Mouse (Mus musculus): Measurements from ENCODE around the gene Adgrv1.

DNA sequence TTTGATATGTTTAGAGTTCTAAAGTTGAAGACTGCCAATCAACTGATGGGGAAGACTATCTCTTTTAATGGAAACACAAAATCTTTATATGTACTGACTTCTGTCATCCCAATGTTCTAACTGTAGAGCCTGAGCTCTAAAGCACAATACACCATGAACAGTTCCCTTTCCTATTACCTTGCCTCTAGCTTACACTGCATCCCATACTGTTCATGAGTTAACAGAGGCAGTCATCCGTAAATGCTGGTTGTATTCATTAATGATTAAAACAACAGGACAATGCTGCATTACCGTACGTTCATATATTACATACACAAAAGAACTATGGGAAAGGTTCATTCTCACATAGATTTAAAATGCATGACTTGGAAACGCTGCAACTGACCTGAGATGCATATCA lies 251.1 kb downstream of the Adgrv1 start:
- TF ChIP-seq CTCF (IDR thresholded peaks at IDR 0.05) (no peak), EP300 (IDR thresholded peaks at IDR 0.05) (no peak)
